Mouse (Mus musculus) liver, adult (tissue): ENCODE measurements around the gene Sorcs2.

Experiments used
- GATA4 ChIP-seq: IDR thresholded peaks from 2 replicates; pipeline ENCODE4 v1.6.1; 2014; ENCODE audit warnings: mild to moderate bottlenecking, low read length; ENCODE audit not compliant: insufficient replicate concordance

Sorcs2 gene

GRCm38 (mm10) chr5:36377456-36378369, 20.2 kb downstream of the Sorcs2 start:
- no peak for TF ChIP-seq GATA4

- TF ChIP-seq GATA4, result no peak
These were observed 22.1 kb downstream of the Sorcs2 start for GRCm38 (mm10) chr5:36375886-36376285.

GRCm38 (mm10) chr5:36374221-36375050, 23.5 kb downstream of the Sorcs2 start:
- TF ChIP-seq GATA4, result no peak

GRCm38 (mm10) chr5:36373246-36373891, 24.6 kb downstream of the Sorcs2 start:
- no peak for TF ChIP-seq GATA4

- TF ChIP-seq GATA4, result no peak
These were observed 26.2 kb downstream of the Sorcs2 start for GRCm38 (mm10) chr5:36371731-36372130.

GRCm38 (mm10) chr5:36369261-36369684, 28.7 kb downstream of the Sorcs2 start:
- TF ChIP-seq GATA4, result no peak

GRCm38 (mm10) chr5:36368511-36369135, 29.3 kb downstream of the Sorcs2 start:
- no peak for TF ChIP-seq GATA4

GRCm38 (mm10) chr5:36367911-36368310, 30.0 kb downstream of the Sorcs2 start:
- TF ChIP-seq GATA4, result no peak

- no peak for TF ChIP-seq GATA4
These were observed 30.7 kb downstream of the Sorcs2 start for GRCm38 (mm10) chr5:36367181-36367610.

GRCm38 (mm10) chr5:36361749-36362148, 36.2 kb downstream of the Sorcs2 start:
- TF ChIP-seq GATA4, result no peak

- no peak for TF ChIP-seq GATA4
These were observed 37.6 kb downstream of the Sorcs2 start for GRCm38 (mm10) chr5:36360343-36360742.

GRCm38 (mm10) chr5:36359535-36360243, 38.2 kb downstream of the Sorcs2 start:
- no peak for TF ChIP-seq GATA4

- no peak for TF ChIP-seq GATA4
These were observed 39.8 kb downstream of the Sorcs2 start for GRCm38 (mm10) chr5:36358161-36358560.

GRCm38 (mm10) chr5:36356659-36357058, 41.3 kb downstream of the Sorcs2 start:
- TF ChIP-seq GATA4, result no peak
